Mouse (Mus musculus) neural tube, embryonic 11.5 days (tissue): Measurements from ENCODE around the gene Camkv. TPM values are rescaled to one million over a fixed set of nuclear protein-coding genes. Genes with fewer than 3 reads are reported as not detected.
A peak's percentile ranks its signal among the peaks of the same experiment; 100 is the strongest.

ENCODE experiments used
- ATAC-seq: fragments of 200-750 bp; cut with Nextera tagmentation; 2 replicates; pipeline ENCODE4 v1.8.0; 2017; ENCODE audit warnings: moderate number of reproducible peaks, mild to moderate bottlenecking, moderate TSS enrichment, moderate library complexity; ENCODE audit not compliant: insufficient read depth, low FRiP score, low TSS enrichment
- DNase-seq: peaks from one replicate; pipeline ENCODE4 v3.0.0-alpha.2; 2015; ENCODE audit warnings: low spot score
- H3K27ac ChIP-seq: fragments of 300-500 bp; sonication (generic); 2 replicates; pipeline ENCODE4 v1.5.1; 2014; ENCODE audit warnings: low read depth, mild to moderate bottlenecking, low read length
- H3K27me3 ChIP-seq: fragments of 300-500 bp; sonication (generic); 2 replicates; pipeline ENCODE4 v1.6.1; 2014; ENCODE audit warnings: mild to moderate bottlenecking, low read length, mixed read lengths; ENCODE audit not compliant: control insufficient read depth, insufficient read depth
- H3K36me3 ChIP-seq: fragments of 300-500 bp; sonication (generic); 2 replicates; pipeline ENCODE4 v1.6.1; 2014; ENCODE audit warnings: mild to moderate bottlenecking, low read length, moderate library complexity, mixed read lengths; ENCODE audit not compliant: control insufficient read depth, insufficient read depth
- H3K4me1 ChIP-seq: fragments of 300-500 bp; sonication (generic); 2 replicates; pipeline ENCODE4 v1.6.1; 2014; ENCODE audit warnings: low read length, mixed read lengths; ENCODE audit not compliant: control insufficient read depth, insufficient read depth
- H3K4me2 ChIP-seq: fragments of 300-500 bp; sonication (generic); 2 replicates; pipeline ENCODE4 v1.6.1; 2014; ENCODE audit warnings: low read depth, mild to moderate bottlenecking, moderate library complexity
- H3K4me3 ChIP-seq: fragments of 300-500 bp; sonication (generic); 2 replicates; pipeline ENCODE4 v1.5.1; 2014; ENCODE audit warnings: low read depth, low read length
- H3K9ac ChIP-seq: fragments of 300-500 bp; sonication (generic); 2 replicates; pipeline ENCODE4 v1.6.1; 2014; ENCODE audit warnings: mild to moderate bottlenecking, low read length
- H3K9me3 ChIP-seq: fragments of 300-500 bp; sonication (generic); 2 replicates; pipeline ENCODE4 v1.6.1; 2016; ENCODE audit warnings: low read length; ENCODE audit not compliant: control insufficient read depth
- WGBS: fragments of 180-500 bp; shearing (Covaris S2); extraction: QIAGEN DNeasy Blood & Tissue Kit; methylation state at CpG from one replicate; pipeline ENCODE4 v1.1.7; 2014; 5-methylcytosine and 5-hydroxymethylcytosine counted together
- polyA plus RNA-seq: library from polyadenylated mRNA; unstranded; fragments of >200 nt; fragmentation: Nextera tagmentation; extraction: Ambion mirVana; gene quantifications from 2 replicates; pipeline ENCODE4 v1.2.1, GENCODE M21; 2014

Gene Camkv
- polyA plus RNA-seq, 1 experiment from 2014 or later, result 4.3 TPM

- under 1% methylated on average over 58 of the region's 58 CpGs for WGBS
- peaks cover 13% of the 10 kb centered on the region for H3K4me1 ChIP-seq
- ATAC-seq (peak; percentile 84), DNase-seq (peak; percentile 88)
- peak within 1 kb of the TSS; percentile 79 for H3K4me2 ChIP-seq
- peak within 1 kb of the TSS; percentile 66 for H3K4me3 ChIP-seq
- H3K9ac ChIP-seq, result peak within 1 kb of the TSS; percentile 65
- H3K27me3 ChIP-seq, result peaks cover 6% of the 10 kb centered on the region
- H3K9me3 ChIP-seq, result no peaks in the 10 kb centered on the region
- H3K27ac ChIP-seq, result peak within 1 kb of the TSS; percentile 91
- no peaks in the 10 kb centered on the region; the same call in 1 of the 2 replicates for H3K36me3 ChIP-seq
Observed at GRCm38 (mm10) chr9:107985131-107986119, 50.0 kb downstream of the Camkv start, which contains the start of gene Inka1. Gene Inka1, minus strand, starts transcription at chr9:107985879.

- Histone ChIP-seq H3K9me3 (no peaks in the 10 kb centered on the region), H3K9ac (no peak overlapping the region), H3K27ac (no peak overlapping the region), H3K4me3 (peak overlapping the region; percentile 66; the same call in 1 of the 2 replicates), H3K36me3 (no peaks in the 10 kb centered on the region; the same call in 1 of the 2 replicates), H3K4me2 (peak overlapping the region; percentile 79), H3K27me3 (peaks cover 6% of the 10 kb centered on the region), H3K4me1 (peaks cover 13% of the 10 kb centered on the region)
- ATAC-seq (peak; percentile 42; the same call in 1 of the 2 replicates), DNase-seq (peak; percentile 85)
- WGBS, result 7% methylated on average over 18 of the region's 18 CpGs
Observed at GRCm38 (mm10) chr9:107986376-107986775, 50.9 kb downstream of the Camkv start.

GRCm38 (mm10) chr9:107987950-107988349, 52.5 kb downstream of the Camkv start:
- Histone ChIP-seq H3K9me3 (no peaks in the 10 kb centered on the region), H3K9ac (no peak overlapping the region), H3K36me3 (no peaks in the 10 kb centered on the region; the same call in 1 of the 2 replicates), H3K27me3 (peaks cover 6% of the 10 kb centered on the region), H3K4me2 (no peak overlapping the region), H3K4me3 (no peak overlapping the region), H3K27ac (no peak overlapping the region), H3K4me1 (peaks cover 8% of the 10 kb centered on the region)
- WGBS, result 65% methylated on average over 3 of the region's 3 CpGs
- no peak for DNase-seq
- no peak for ATAC-seq

GRCm38 (mm10) chr9:107992197-107992596, 56.7 kb downstream of the Camkv start, which contains the start of gene Cdhr4:
Gene Cdhr4, plus strand, starts transcription at chr9:107992497.
- no peak for DNase-seq
- H3K9me3 ChIP-seq, result no peaks in the 10 kb centered on the region
- no peak within 1 kb of the TSS for H3K4me3 ChIP-seq
- H3K4me2 ChIP-seq, result no peak within 1 kb of the TSS
- no peaks in the 10 kb centered on the region for H3K4me1 ChIP-seq
- H3K27me3 ChIP-seq, result no peaks in the 10 kb centered on the region
- no peak within 1 kb of the TSS for H3K9ac ChIP-seq
- no peak within 1 kb of the TSS for H3K27ac ChIP-seq
- WGBS, result 57% methylated on average over 2 of the region's 2 CpGs
- ATAC-seq, result no peak
- no peaks in the 10 kb centered on the region for H3K36me3 ChIP-seq

GRCm38 (mm10) chr9:107993013-107993412, 57.5 kb downstream of the Camkv start:
- no peaks in the 10 kb centered on the region for H3K4me1 ChIP-seq
- no peak overlapping the region for H3K4me3 ChIP-seq
- H3K27me3 ChIP-seq, result no peaks in the 10 kb centered on the region
- 76% methylated on average over 11 of the region's 11 CpGs for WGBS
- no peak for ATAC-seq
- DNase-seq, result no peak
- no peak overlapping the region for H3K9ac ChIP-seq
- H3K36me3 ChIP-seq, result no peaks in the 10 kb centered on the region
- no peak overlapping the region for H3K4me2 ChIP-seq
- H3K9me3 ChIP-seq, result no peaks in the 10 kb centered on the region
- no peak overlapping the region for H3K27ac ChIP-seq

- 66% methylated on average over 2 of the region's 2 CpGs for WGBS
- ATAC-seq (no peak), DNase-seq (no peak)
- Histone ChIP-seq H3K27me3 (no peaks in the 10 kb centered on the region), H3K36me3 (no peaks in the 10 kb centered on the region), H3K4me3 (no peak overlapping the region), H3K4me2 (no peak overlapping the region), H3K9me3 (no peaks in the 10 kb centered on the region), H3K27ac (no peak overlapping the region), H3K9ac (no peak overlapping the region), H3K4me1 (no peaks in the 10 kb centered on the region)
Observed at GRCm38 (mm10) chr9:107994464-107994863, 59.0 kb downstream of the Camkv start.

- Histone ChIP-seq H3K9me3 (no peaks in the 10 kb centered on the region), H3K4me1 (no peaks in the 10 kb centered on the region), H3K4me2 (no peak overlapping the region), H3K27ac (no peak overlapping the region), H3K4me3 (no peak overlapping the region), H3K27me3 (no peaks in the 10 kb centered on the region), H3K36me3 (no peaks in the 10 kb centered on the region), H3K9ac (no peak overlapping the region)
- DNase-seq (no peak), ATAC-seq (no peak)
- WGBS, result 91% methylated on average over 21 of the region's 21 CpGs
Observed at GRCm38 (mm10) chr9:107995513-107995912, 60.0 kb downstream of the Camkv start.

GRCm38 (mm10) chr9:107996049-107996448, 60.6 kb downstream of the Camkv start, which contains the start of gene Gm20662:
Gene Gm20662, plus strand, starts transcription at chr9:107996349.
- H3K4me2 ChIP-seq, result no peak within 1 kb of the TSS
- no peaks in the 10 kb centered on the region for H3K9me3 ChIP-seq
- H3K27me3 ChIP-seq, result no peaks in the 10 kb centered on the region
- ATAC-seq, result no peak
- no peaks in the 10 kb centered on the region for H3K36me3 ChIP-seq
- WGBS, result 93% methylated on average over 5 of the region's 5 CpGs
- DNase-seq, result no peak
- no peak within 1 kb of the TSS for H3K4me3 ChIP-seq
- H3K27ac ChIP-seq, result no peak within 1 kb of the TSS
- no peak within 1 kb of the TSS for H3K9ac ChIP-seq
- no peaks in the 10 kb centered on the region for H3K4me1 ChIP-seq
